Mouse (Mus musculus) C2C12 (cell line): Measurements from ENCODE around the gene 2700049A03Rik. TPM values are rescaled to one million over a fixed set of nuclear protein-coding genes. Genes with fewer than 3 reads are reported as not detected.

Experiments used
- H3K27me3 ChIP-seq: one replicate; pipeline ENCODE4 v1.6.1; 2011; ENCODE audit not compliant: control insufficient read depth, insufficient read depth, insufficient read length
- H3K36me3 ChIP-seq: one replicate; pipeline ENCODE4 v1.6.1; 2011; ENCODE audit not compliant: control insufficient read depth, insufficient read depth
- H3K4me3 ChIP-seq: one replicate; pipeline ENCODE4 v1.5.1; 2011; ENCODE audit warnings: mild to moderate bottlenecking, control low read depth; ENCODE audit not compliant: poor library complexity, insufficient read depth, severe bottlenecking
- H3K79me2 ChIP-seq: one replicate; pipeline ENCODE4 v1.6.1; 2011; ENCODE audit not compliant: control insufficient read depth, insufficient read depth
- H3K79me3 ChIP-seq: one replicate; pipeline ENCODE4 v1.6.1; 2011; ENCODE audit warnings: low read depth, control low read depth
- H3ac ChIP-seq: one replicate; pipeline ENCODE3; 2011; ENCODE audit warnings: low read depth; ENCODE audit not compliant: control insufficient read depth, insufficient read length
- CEBPB ChIP-seq: IDR thresholded peaks from one replicate; pipeline ENCODE4 v1.6.1; 2011; ENCODE audit warnings: low read depth, mild to moderate bottlenecking, control low read depth, moderate library complexity
- CTCF ChIP-seq: IDR thresholded peaks from one replicate; pipeline ENCODE4 v1.5.1; 2011; ENCODE audit not compliant: control insufficient read depth, insufficient read depth, insufficient read length
- FOSL1 ChIP-seq: IDR thresholded peaks from one replicate; pipeline ENCODE4 v1.8.0; 2011; ENCODE audit warnings: mild to moderate bottlenecking, low read length; ENCODE audit not compliant: poor library complexity, insufficient read depth, severe bottlenecking
- MAX ChIP-seq: IDR thresholded peaks from one replicate; pipeline ENCODE4 v1.6.1; 2011; ENCODE audit warnings: mild to moderate bottlenecking, control low read depth
- MYOD1 ChIP-seq: IDR thresholded peaks from one replicate; pipeline ENCODE4 v1.6.1; 2011; ENCODE audit warnings: low read depth; ENCODE audit not compliant: control insufficient read depth, insufficient read length
- MYOG ChIP-seq: IDR thresholded peaks from one replicate; pipeline ENCODE4 v1.6.1; 2011; ENCODE audit not compliant: control insufficient read depth, insufficient read length; ENCODE audit errors: extremely low read depth
- USF1 ChIP-seq: IDR thresholded peaks from one replicate; pipeline ENCODE4 v1.6.1; 2011; ENCODE audit warnings: low read depth, mild to moderate bottlenecking, control low read depth, moderate library complexity
- polyA plus RNA-seq: library from polyadenylated mRNA; unstranded; fragments of >200 nt; fragmentation: generic; extraction: Trizol; gene quantifications from one replicate; pipeline ENCODE4 v1.2.1, GENCODE M21; 2012; ENCODE audit warnings: missing spikeins

2700049A03Rik gene
- polyA plus RNA-seq, 1 experiment, result 3.0 TPM

GRCm38 (mm10) chr12:71254779-71255178, 118.1 kb downstream of the 2700049A03Rik start:
- no peak for TF ChIP-seq CEBPB
- TF ChIP-seq MYOG, result no peak
- TF ChIP-seq FOSL1, result no peak
- TF ChIP-seq MYOD1, result no peak
- TF ChIP-seq CTCF, result no peak
- TF ChIP-seq USF1, result no peak
- TF ChIP-seq MAX, result no peak
- H3K79me3 ChIP-seq, result no peaks in the 10 kb centered on the region
- no peaks in the 10 kb centered on the region for H3K27me3 ChIP-seq
- no peak overlapping the region for H3K4me3 ChIP-seq
- H3K36me3 ChIP-seq, result no peaks in the 10 kb centered on the region
- H3ac ChIP-seq, result no peak overlapping the region
- H3K79me2 ChIP-seq, result no peaks in the 10 kb centered on the region

- no peaks in the 10 kb centered on the region for H3K27me3 ChIP-seq
- H3K36me3 ChIP-seq, result no peaks in the 10 kb centered on the region
- H3K79me3 ChIP-seq, result no peaks in the 10 kb centered on the region
- no peak overlapping the region for H3ac ChIP-seq
- H3K79me2 ChIP-seq, result no peaks in the 10 kb centered on the region
- no peak overlapping the region for H3K4me3 ChIP-seq
- TF ChIP-seq CEBPB (no peak), MAX (no peak), USF1 (no peak), MYOG (no peak), FOSL1 (no peak), CTCF (no peak), MYOD1 (no peak)
Measured at GRCm38 (mm10) chr12:71258196-71258920, 121.7 kb downstream of the 2700049A03Rik start.

- no peak overlapping the region for H3K4me3 ChIP-seq
- no peaks in the 10 kb centered on the region for H3K79me3 ChIP-seq
- H3K36me3 ChIP-seq, result no peaks in the 10 kb centered on the region
- H3ac ChIP-seq, result no peak overlapping the region
- H3K79me2 ChIP-seq, result no peaks in the 10 kb centered on the region
- no peak for TF ChIP-seq CTCF
- no peak for TF ChIP-seq MYOD1
- TF ChIP-seq MYOG, result no peak
- TF ChIP-seq CEBPB, result no peak
- no peak for TF ChIP-seq FOSL1
- peaks cover 4% of the 10 kb centered on the region for H3K27me3 ChIP-seq
Measured at GRCm38 (mm10) chr12:71264211-71264610, 127.6 kb downstream of the 2700049A03Rik start.

- Histone ChIP-seq H3K79me3 (no peaks in the 10 kb centered on the region), H3K4me3 (no peak overlapping the region), H3K79me2 (no peaks in the 10 kb centered on the region), H3K27me3 (peaks cover 4% of the 10 kb centered on the region), H3ac (no peak overlapping the region), H3K36me3 (no peaks in the 10 kb centered on the region)
- TF ChIP-seq MYOG, result no peak
- TF ChIP-seq CEBPB, result no peak
Measured at GRCm38 (mm10) chr12:71269367-71269766, 132.7 kb downstream of the 2700049A03Rik start.

GRCm38 (mm10) chr12:71271131-71271530, 134.5 kb downstream of the 2700049A03Rik start:
- Histone ChIP-seq H3ac (no peak overlapping the region), H3K36me3 (no peaks in the 10 kb centered on the region), H3K79me2 (no peaks in the 10 kb centered on the region), H3K4me3 (no peak overlapping the region), H3K79me3 (no peaks in the 10 kb centered on the region), H3K27me3 (peaks cover 4% of the 10 kb centered on the region)
- TF ChIP-seq USF1, result no peak
- TF ChIP-seq CTCF, result no peak
- no peak for TF ChIP-seq CEBPB
- no peak for TF ChIP-seq FOSL1
- TF ChIP-seq MYOD1, result no peak
- no peak for TF ChIP-seq MYOG
- TF ChIP-seq MAX, result no peak

- Histone ChIP-seq H3K4me3 (no peak overlapping the region), H3K36me3 (no peaks in the 10 kb centered on the region), H3K79me2 (no peaks in the 10 kb centered on the region), H3K79me3 (no peaks in the 10 kb centered on the region), H3ac (no peak overlapping the region), H3K27me3 (no peaks in the 10 kb centered on the region)
- no peak for TF ChIP-seq CTCF
- no peak for TF ChIP-seq FOSL1
- TF ChIP-seq USF1, result no peak
- TF ChIP-seq MYOG, result no peak
- TF ChIP-seq CEBPB, result no peak
- TF ChIP-seq MAX, result no peak
- no peak for TF ChIP-seq MYOD1
Measured at GRCm38 (mm10) chr12:71274519-71275237, 138.0 kb downstream of the 2700049A03Rik start.
